Mouse (Mus musculus): ENCODE results near the gene Gm10645. TPM values are rescaled to one million over a fixed set of nuclear protein-coding genes. Genes with fewer than 3 reads are reported as not detected.

The Gm10645 gene
- polyA plus RNA-seq, 1 experiment from 2014 or later, result 2.8 TPM

DNA sequence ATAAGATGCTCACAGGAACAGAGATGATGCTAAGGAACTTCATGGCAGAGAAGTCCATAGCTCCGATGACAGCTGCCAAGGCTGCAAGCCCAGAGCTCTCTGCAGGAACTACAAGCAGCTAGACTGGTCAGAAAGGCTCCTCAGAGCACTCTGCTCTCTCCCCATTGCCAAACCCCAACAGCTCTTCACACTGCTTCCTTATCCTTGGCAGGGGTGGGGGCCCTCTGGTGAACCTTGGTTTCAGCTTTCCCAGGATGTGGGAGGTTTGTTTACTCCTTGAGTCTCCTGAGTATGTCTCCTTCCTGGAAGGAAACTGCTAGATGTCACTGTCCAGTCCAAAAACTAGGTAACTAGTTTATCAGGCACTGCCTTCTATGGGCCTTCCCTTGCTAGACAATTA lies 25.9 kb downstream of the Gm10645 start:
- Histone ChIP-seq H3K27ac (ENCODE audit: low read depth, low read length) (no peak overlapping the region), H3K27me3 (ENCODE audit: control insufficient read depth, insufficient read depth, low read length) (no peaks in the 10 kb centered on the region), H3K4me2 (ENCODE audit: low read depth, low read length, severe bottlenecking) (no peak overlapping the region), H3K4me1 (replicated peaks; ENCODE audit: control insufficient read depth, insufficient read depth, low read length) (no peaks in the 10 kb centered on the region), H3K4me3 (ENCODE audit: low read depth, low read length) (no peak overlapping the region), H3K36me3 (ENCODE audit: control insufficient read depth, insufficient read depth, low read length) (no peaks in the 10 kb centered on the region), H3K9me3 (ENCODE audit: control insufficient read depth, low read length) (no peaks in the 10 kb centered on the region), H3K9ac (ENCODE audit: low read length) (no peak overlapping the region)
- 80% methylated on average over 1 of the region's 1 CpGs for WGBS
- DNase-seq (ENCODE audit: low spot score), result no peak
- no peak for ATAC-seq (replicated peaks; ENCODE audit: low FRiP score)

DNA sequence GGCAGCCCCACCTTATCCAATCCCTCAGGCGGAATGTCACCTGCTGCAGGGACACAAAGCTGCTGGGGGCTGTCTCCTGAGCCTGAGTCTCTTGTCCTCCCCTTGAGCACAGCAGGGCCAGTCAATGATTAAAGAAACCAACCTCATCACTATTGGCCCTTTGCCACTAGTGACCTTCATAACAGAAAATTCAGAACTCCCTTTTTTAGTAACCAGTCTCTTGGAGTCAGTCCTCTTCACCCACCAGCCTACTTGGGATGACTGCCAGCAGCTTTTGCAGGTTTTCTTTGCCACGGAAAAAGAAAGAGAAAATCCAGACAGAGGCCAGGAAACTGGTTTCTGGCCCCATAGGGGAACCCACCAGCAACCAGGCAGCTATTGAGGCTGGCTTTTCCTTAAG lies 30.9 kb downstream of the Gm10645 start:
- 54% methylated on average over 2 of the region's 2 CpGs for WGBS
- Histone ChIP-seq H3K36me3 (ENCODE audit: control insufficient read depth, insufficient read depth, low read length) (no peaks in the 10 kb centered on the region), H3K9me3 (ENCODE audit: control insufficient read depth, low read length) (no peaks in the 10 kb centered on the region), H3K4me3 (ENCODE audit: low read depth, low read length) (no peak overlapping the region), H3K27me3 (ENCODE audit: control insufficient read depth, insufficient read depth, low read length) (no peaks in the 10 kb centered on the region), H3K4me1 (replicated peaks; ENCODE audit: control insufficient read depth, insufficient read depth, low read length) (no peaks in the 10 kb centered on the region), H3K4me2 (ENCODE audit: low read depth, low read length, severe bottlenecking) (no peak overlapping the region), H3K27ac (ENCODE audit: low read depth, low read length) (no peak overlapping the region), H3K9ac (ENCODE audit: low read length) (no peak overlapping the region)
- DNase-seq (ENCODE audit: low spot score), result no peak
- ATAC-seq (replicated peaks; ENCODE audit: low FRiP score), result no peak

Other genes starting within 250 kb of the Gm10645 start
- 7.6 and 9.3 TPM in 2 replicates for gene Tbc1d9, start 818 bp downstream of the Gm10645 start, polyA plus RNA-seq (2014; fragmentation: Nextera tagmentation; extraction: Ambion mirVana)
- gene Ucp1, start 124.2 kb upstream of the Gm10645 start, polyA plus RNA-seq (2014; fragmentation: Nextera tagmentation; extraction: Ambion mirVana), result not detected in 2 replicates
- gene Elmod2, start 166.3 kb upstream of the Gm10645 start, polyA plus RNA-seq (2014; fragmentation: Nextera tagmentation; extraction: Ambion mirVana), result 29.8 and 33.8 TPM in 2 replicates
- not detected in 2 replicates for gene Mgat4d, start 182.3 kb upstream of the Gm10645 start, polyA plus RNA-seq (2014; fragmentation: Nextera tagmentation; extraction: Ambion mirVana)
- gene Clgn, start 223.7 kb upstream of the Gm10645 start, polyA plus RNA-seq (2014; fragmentation: Nextera tagmentation; extraction: Ambion mirVana), result 6.0 and 6.3 TPM in 2 replicates